Mouse (Mus musculus) hindbrain, embryonic 16.5 days (tissue): Measurements from ENCODE around the gene Tctn1. TPM values are rescaled to one million over a fixed set of nuclear protein-coding genes. Genes with fewer than 3 reads are reported as not detected.

Source experiments
- ATAC-seq: fragments of 200-750 bp; cut with Nextera tagmentation; 2 replicates; pipeline ENCODE4 v1.8.0; 2017; ENCODE audit warnings: moderate TSS enrichment, moderate library complexity
- H3K27ac ChIP-seq: fragments of 300-500 bp; sonication (generic); 2 replicates; pipeline ENCODE4 v1.5.1; 2014; ENCODE audit warnings: low read depth, mild to moderate bottlenecking, control low read depth, low read length, moderate library complexity
- H3K27me3 ChIP-seq: fragments of 300-500 bp; sonication (generic); replicated peaks from 2 replicates; pipeline ENCODE4 v1.6.1; 2014; ENCODE audit warnings: low read length; ENCODE audit not compliant: control insufficient read depth, insufficient read depth
- H3K36me3 ChIP-seq: fragments of 300-500 bp; sonication (generic); 2 replicates; pipeline ENCODE4 v1.6.1; 2014; ENCODE audit warnings: mild to moderate bottlenecking, low read length, moderate library complexity, mixed read lengths; ENCODE audit not compliant: control insufficient read depth, insufficient read depth
- H3K4me1 ChIP-seq: fragments of 300-500 bp; sonication (generic); 2 replicates; pipeline ENCODE4 v1.6.1; 2014; ENCODE audit warnings: low read depth, low read length; ENCODE audit not compliant: control insufficient read depth, insufficient read depth
- H3K4me2 ChIP-seq: fragments of 300-500 bp; sonication (generic); 2 replicates; pipeline ENCODE4 v1.6.1; 2014; ENCODE audit warnings: mild to moderate bottlenecking, low read length, control low read depth, moderate library complexity
- H3K4me3 ChIP-seq: fragments of 300-500 bp; sonication (generic); 2 replicates; pipeline ENCODE4 v1.5.1; 2014; ENCODE audit warnings: mild to moderate bottlenecking, low read length, control low read depth, moderate library complexity
- H3K9ac ChIP-seq: fragments of 300-500 bp; sonication (generic); 2 replicates; pipeline ENCODE4 v1.6.1; 2014; ENCODE audit warnings: low read depth, mild to moderate bottlenecking, control low read depth, low read length, moderate library complexity
- H3K9me3 ChIP-seq: fragments of 300-500 bp; sonication (generic); 2 replicates; pipeline ENCODE4 v1.6.1; 2014; ENCODE audit warnings: mild to moderate bottlenecking, low read length, moderate library complexity; ENCODE audit not compliant: control insufficient read depth
- WGBS: fragments of 180-500 bp; shearing (Covaris S2); extraction: QIAGEN DNeasy Blood & Tissue Kit; methylation state at CpG from one replicate; pipeline ENCODE4 v1.1.7; 2014; 5-methylcytosine and 5-hydroxymethylcytosine counted together
- polyA plus RNA-seq: library from polyadenylated mRNA; unstranded; fragments of >200 nt; fragmentation: Nextera tagmentation; extraction: Ambion mirVana; gene quantifications from 2 replicates; pipeline ENCODE4 v1.2.1, GENCODE M21; 2015

Gene Tctn1
- polyA plus RNA-seq = 5.3 and 6.0 TPM in 2 replicates

DNA sequence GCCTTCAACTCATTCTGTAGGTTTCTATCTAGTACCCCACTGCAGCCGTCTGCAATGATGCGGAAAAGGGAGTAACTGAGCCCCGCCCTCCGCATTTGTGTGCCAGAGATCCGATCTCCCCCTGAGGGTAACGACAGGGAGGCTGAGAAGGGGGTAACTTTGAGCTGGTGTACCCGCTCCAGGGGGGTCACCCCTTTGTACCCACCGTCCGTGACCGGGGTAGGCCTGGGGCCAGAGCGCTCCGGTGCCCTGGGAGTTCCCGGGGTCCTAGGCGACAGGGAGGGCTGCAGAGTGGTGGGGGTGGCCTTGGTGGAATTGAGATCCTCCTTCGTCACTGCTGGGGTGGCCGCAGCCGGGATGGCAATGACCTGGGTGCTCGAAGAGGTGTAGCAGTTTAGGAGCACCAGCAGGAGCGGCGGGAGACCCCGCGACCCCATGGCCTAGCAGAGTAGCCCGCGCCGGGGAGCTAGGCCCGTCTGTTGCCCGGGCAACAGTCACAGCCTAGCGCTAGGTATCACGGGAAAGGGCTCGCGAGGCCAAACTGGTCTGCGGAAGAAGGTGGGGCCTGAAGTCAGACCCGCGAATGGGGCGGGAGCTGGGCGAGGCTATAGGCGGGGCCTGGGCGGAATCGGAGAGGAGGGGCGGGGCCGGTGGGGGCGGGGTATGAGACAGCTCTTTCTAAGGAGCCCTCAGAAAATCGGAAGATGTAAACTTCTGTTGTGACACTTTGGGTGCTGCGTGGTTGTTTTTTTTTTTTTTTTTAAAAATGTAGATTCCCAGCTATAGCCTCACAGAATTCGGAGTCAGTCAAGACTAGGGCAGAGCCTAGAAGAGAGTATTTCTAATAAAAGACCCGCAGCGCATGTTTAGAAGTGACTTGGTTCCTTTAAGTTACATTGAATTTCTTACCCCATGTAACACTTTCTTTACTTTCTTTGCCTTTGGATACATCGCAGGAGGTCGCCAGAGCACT lies at the start of gene Tctn1:
Gene Tctn1 (minus strand): TSS at position 528 of the 973 bp plus-strand sequence.
- Histone ChIP-seq H3K27me3 (no peaks in the 10 kb centered on the region), H3K36me3 (no peaks in the 10 kb centered on the region), H3K4me1 (peaks cover 3% of the 10 kb centered on the region; the same call in 1 of the 2 replicates), H3K4me2 (peak within 1 kb of the TSS; percentile 77), H3K9me3 (no peaks in the 10 kb centered on the region), H3K4me3 (peak within 1 kb of the TSS; percentile 91), H3K9ac (peak within 1 kb of the TSS; percentile 88), H3K27ac (peak within 1 kb of the TSS; percentile 77)
- WGBS = 1% methylated on average over 49 of the region's 49 CpGs
- ATAC-seq = peak; percentile 98

DNA sequence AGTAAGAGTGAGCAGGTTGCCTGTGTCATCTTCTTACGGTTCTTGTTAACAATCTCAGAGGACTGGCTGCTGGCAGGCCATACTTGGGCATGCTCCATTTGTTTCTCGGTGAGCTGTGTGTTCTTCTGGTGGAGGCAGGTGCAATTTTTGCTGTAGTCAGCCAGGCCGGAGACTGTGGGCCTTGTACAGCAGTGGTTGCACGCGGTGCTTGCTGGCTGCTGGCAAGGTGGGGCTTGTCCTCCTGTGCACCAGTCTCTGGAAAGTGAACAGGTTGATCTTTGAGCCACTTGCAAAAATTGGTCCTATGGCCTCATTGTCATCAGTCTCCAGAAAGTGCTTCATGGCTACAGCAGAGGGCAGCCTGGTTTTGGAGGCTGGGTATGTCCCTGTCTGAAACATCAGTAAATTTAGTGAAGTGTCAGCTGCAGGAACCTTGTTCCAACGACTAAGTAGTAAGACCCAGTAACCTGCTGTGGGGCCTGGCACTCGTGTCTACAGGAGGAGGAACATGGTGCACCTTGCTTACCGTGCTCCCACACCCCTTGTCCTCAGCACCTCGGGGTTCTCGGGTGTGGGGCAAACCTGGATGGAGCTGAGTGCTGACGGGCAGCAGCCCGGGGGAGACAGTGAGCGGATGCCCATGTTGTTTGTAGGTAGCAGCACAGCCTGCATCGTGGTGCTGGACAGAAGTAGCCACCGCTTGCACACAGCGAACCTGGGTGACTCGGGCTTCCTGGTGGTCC lies 48.9 kb upstream of the Tctn1 start:
- Histone ChIP-seq H3K4me1 (peaks cover 5% of the 10 kb centered on the region; the same call in 1 of the 2 replicates), H3K27me3 (no peaks in the 10 kb centered on the region), H3K9ac (no peak overlapping the region), H3K4me2 (no peak overlapping the region), H3K4me3 (no peak overlapping the region), H3K36me3 (peaks cover 7% of the 10 kb centered on the region; the same call in 1 of the 2 replicates), H3K9me3 (no peaks in the 10 kb centered on the region), H3K27ac (no peak overlapping the region)
- 85% methylated on average over 17 of the region's 17 CpGs for whole genome bisulfite sequencing
- ATAC-seq = 0 out of 2 replicates have a peak, but pooled peaks have one; percentile 24

DNA sequence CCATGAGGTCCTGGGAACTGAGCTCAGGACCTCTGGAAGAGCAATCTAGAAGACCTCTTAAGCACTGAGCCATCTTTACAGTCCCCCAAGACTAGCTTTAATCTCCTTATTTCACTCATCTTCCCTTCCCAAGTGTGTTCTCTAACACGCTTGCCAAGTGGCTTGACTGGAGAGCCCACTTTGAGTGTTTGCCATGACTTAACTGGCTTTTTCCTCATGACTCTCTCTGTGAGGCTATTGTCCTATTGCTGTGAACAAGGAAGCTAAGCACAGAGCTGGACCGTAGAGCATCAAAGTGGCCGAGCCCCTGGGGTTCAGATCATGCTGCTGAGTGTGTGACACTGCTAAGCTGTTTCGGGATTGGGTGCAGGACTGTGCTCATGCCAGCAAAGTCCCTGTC lies 48.1 kb upstream of the Tctn1 start:
- Histone ChIP-seq H3K27me3 (no peaks in the 10 kb centered on the region), H3K4me2 (no peak overlapping the region), H3K4me1 (peaks cover 5% of the 10 kb centered on the region; the same call in 1 of the 2 replicates), H3K4me3 (no peak overlapping the region), H3K36me3 (peaks cover 7% of the 10 kb centered on the region; the same call in 1 of the 2 replicates), H3K27ac (no peak overlapping the region), H3K9ac (no peak overlapping the region), H3K9me3 (no peaks in the 10 kb centered on the region)
- no peak for ATAC-seq
- 84% methylated on average over 4 of the region's 4 CpGs for WGBS

DNA sequence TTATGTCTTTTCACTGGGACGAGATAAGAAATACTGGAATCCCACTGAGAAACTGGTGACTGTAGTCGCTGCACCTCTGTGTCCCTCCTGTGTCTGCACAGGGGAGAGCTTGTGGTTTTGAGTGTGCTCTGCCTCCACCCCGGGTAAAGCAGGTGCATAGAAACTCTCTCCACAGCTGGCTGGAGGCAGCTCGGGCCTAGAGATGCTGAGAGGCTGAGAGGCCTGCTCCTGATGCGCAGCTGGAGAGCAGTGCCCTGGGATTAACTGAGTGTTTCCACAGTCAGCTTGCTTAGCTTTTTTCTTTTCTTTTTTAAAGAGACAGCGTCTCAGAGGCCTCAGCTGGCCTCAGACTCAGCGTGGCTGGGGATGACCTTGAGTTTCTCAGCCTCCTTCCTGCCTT lies 47.4 kb upstream of the Tctn1 start:
- ATAC-seq = no peak
- 0 out of 2 replicates have a peak, but pooled peaks cover under 1% of the 10 kb centered on the region for H3K36me3 ChIP-seq

DNA sequence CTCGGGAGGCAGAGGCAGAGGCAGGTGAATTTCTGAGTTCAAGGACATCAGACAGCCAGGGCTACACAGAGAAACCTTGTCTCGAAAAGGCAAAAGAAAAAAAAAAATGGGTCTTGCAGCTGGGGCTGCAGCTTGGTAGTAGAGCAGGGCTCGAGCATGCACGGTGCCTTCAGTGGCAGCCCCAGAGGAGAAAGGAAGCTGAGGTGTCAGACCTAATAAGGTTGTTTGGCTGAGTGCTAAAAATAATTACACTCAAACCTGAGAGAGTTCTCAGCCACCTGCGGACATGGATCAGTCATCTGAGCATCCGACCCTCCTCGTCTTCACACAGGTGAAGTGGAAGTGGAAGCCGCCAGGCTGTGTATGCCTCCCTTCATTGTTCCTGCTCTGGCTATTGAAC lies 46.4 kb upstream of the Tctn1 start:
- no peak overlapping the region for H3K9ac ChIP-seq
- no peaks in the 10 kb centered on the region for H3K9me3 ChIP-seq
- H3K4me2 ChIP-seq = no peak overlapping the region
- H3K27ac ChIP-seq = no peak overlapping the region
- H3K27me3 ChIP-seq = no peaks in the 10 kb centered on the region
- no peak for ATAC-seq
- H3K36me3 ChIP-seq = no peaks in the 10 kb centered on the region
- peaks cover 5% of the 10 kb centered on the region; the same call in 1 of the 2 replicates for H3K4me1 ChIP-seq
- 83% methylated on average over 8 of the region's 8 CpGs for WGBS
- H3K4me3 ChIP-seq = no peak overlapping the region

More for the DNA sequence above, 47.4 kb upstream of the Tctn1 start:
- Histone ChIP-seq H3K9ac (no peak overlapping the region), H3K4me2 (no peak overlapping the region), H3K27me3 (no peaks in the 10 kb centered on the region), H3K27ac (no peak overlapping the region), H3K4me1 (peaks cover 5% of the 10 kb centered on the region; the same call in 1 of the 2 replicates), H3K9me3 (no peaks in the 10 kb centered on the region), H3K4me3 (no peak overlapping the region)
- 64% methylated on average over 7 of the region's 7 CpGs for WGBS

DNA sequence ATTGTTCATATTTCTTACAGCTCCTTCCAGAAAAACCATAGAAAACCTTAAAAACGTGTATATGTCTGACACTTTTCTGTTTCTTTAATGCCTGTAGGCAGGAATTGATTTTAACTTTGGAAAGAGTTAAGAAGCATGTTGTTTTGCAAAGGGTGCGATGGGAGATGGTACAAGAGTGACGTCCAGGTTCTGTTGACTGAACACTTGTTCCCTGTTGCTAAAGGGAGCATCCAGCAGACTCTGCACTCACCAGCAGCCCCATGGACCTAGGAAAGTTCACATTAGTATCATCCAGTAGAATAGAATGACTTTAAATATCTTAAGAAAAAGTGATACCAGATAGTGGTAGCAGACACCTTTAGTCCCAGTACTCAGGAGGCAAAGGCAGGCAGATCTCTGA lies 42.3 kb upstream of the Tctn1 start:
- H3K9me3 ChIP-seq = no peaks in the 10 kb centered on the region
- no peak overlapping the region for H3K27ac ChIP-seq
- no peaks in the 10 kb centered on the region for H3K27me3 ChIP-seq
- no peak overlapping the region for H3K9ac ChIP-seq
- peaks cover 13% of the 10 kb centered on the region for H3K4me1 ChIP-seq
- WGBS = 84% methylated on average over 3 of the region's 3 CpGs
- no peak overlapping the region for H3K4me3 ChIP-seq
- H3K36me3 ChIP-seq = no peaks in the 10 kb centered on the region
- H3K4me2 ChIP-seq = no peak overlapping the region
- ATAC-seq = no peak

DNA sequence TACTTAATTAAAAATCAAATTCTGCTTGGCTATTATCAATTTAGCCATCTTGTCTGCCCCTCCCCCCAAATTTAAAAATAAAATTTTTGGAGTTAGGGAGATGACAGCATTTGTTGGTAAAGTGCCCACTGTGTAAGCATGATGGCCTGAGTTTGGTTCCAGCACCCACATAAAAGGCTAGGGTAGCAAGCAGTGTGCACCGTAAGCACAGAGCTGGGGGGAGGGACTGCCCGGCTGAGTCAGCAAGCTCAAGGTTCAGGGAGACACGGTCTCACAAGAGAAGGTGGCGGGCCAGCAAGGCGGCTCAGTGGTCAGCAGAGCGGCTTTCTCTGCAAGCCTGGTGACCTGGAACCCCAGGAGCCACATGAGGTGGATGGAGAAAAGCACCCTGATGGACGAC lies 41.2 kb upstream of the Tctn1 start:
- 92% methylated on average over 7 of the region's 7 CpGs for WGBS
- peaks cover 13% of the 10 kb centered on the region for H3K4me1 ChIP-seq
- H3K4me2 ChIP-seq = no peak overlapping the region
- no peaks in the 10 kb centered on the region for H3K27me3 ChIP-seq
- H3K9ac ChIP-seq = no peak overlapping the region
- no peaks in the 10 kb centered on the region for H3K36me3 ChIP-seq
- H3K4me3 ChIP-seq = no peak overlapping the region
- no peak for ATAC-seq
- no peaks in the 10 kb centered on the region for H3K9me3 ChIP-seq
- no peak overlapping the region for H3K27ac ChIP-seq

DNA sequence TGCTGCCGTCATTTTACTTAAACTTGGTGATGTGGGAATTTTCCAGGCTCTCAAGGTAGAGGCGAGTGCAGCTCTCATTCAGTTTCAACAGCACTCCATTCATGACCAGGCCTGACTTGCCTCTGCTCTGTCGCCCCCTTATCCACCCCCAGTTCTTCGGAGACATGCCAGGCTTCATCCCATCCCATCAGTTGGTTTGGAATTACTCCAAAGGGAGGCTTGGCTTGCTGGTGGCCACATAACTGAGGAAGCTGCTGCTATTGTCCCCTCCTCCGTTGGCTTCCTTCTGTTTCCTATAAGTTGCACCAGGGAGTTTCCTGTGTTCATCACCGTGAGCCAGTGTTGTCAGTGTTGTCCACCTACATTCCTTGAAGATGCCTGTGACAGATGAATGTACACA lies 40.3 kb upstream of the Tctn1 start:
- no peaks in the 10 kb centered on the region for H3K9me3 ChIP-seq
- no peaks in the 10 kb centered on the region for H3K36me3 ChIP-seq
- H3K4me3 ChIP-seq = no peak overlapping the region
- no peak overlapping the region for H3K9ac ChIP-seq
- WGBS = 77% methylated on average over 6 of the region's 6 CpGs
- no peak overlapping the region for H3K4me2 ChIP-seq
- H3K27ac ChIP-seq = no peak overlapping the region
- ATAC-seq = no peak
- H3K27me3 ChIP-seq = no peaks in the 10 kb centered on the region
- H3K4me1 ChIP-seq = peaks cover 13% of the 10 kb centered on the region

DNA sequence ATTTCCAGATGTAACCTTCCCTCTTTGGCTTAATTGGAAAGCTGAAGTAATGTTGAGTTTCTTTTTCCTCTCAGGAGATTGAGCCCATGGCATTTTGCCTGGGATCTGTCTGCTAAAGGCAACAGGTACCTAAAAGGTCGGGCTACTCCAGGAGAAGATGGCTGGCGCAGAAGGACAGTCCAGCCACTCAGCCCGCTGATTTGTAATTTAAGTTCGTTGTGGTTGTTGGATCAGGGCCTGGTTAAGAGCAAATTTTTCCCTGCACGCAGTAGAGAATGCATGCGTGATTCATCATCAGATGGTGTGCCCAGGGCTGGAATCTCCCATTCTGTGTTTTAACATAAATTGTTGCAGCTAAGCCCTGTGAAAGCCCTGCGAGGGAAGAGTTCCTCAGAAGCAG lies 39.7 kb upstream of the Tctn1 start:
- Histone ChIP-seq H3K9me3 (no peaks in the 10 kb centered on the region), H3K4me3 (no peak overlapping the region), H3K27ac (no peak overlapping the region; the same call in 1 of the 2 replicates), H3K4me1 (peaks cover 13% of the 10 kb centered on the region), H3K36me3 (no peaks in the 10 kb centered on the region), H3K27me3 (no peaks in the 10 kb centered on the region), H3K9ac (no peak overlapping the region; the same call in 1 of the 2 replicates), H3K4me2 (no peak overlapping the region)
- WGBS = 88% methylated on average over 7 of the region's 7 CpGs
- ATAC-seq = no peak
